Mouse (Mus musculus): Measurements from ENCODE around the gene Grm5.

Grm5 gene

DNA sequence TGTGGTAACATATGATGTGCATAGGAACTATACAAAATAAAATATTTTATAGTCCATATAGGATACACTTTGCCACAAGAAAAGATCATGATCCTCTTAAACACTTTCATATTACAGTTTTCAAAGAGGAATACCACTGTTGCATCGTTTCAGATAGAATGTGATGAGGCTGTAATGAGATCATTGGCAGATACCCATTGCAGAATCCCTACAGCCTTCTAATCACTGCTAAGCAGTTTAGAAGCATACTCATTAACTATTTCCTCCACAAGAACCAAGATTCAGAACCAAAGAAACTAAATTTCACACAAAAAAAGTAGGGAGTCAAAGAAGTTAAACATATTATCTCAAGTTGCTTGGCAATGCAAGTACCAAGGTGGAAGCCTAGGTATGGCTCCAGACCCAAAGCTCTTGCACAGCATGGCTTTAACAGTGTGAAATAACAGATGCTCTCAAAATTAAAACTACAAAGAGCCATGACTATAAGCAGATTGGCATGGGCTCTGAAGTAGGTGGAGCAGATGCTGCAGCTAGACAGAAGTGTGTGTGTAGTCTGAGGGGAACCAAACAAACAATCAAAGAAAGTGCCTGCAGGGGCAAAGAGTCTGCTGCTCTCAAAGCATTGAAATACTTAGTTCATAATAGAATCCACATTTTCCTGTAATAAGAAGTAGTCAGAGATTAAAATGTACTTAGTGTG is 575.7 kb downstream of the Grm5 start:
- no peak for DNase-seq (ENCODE audit: low read depth, low spot score)

DNA sequence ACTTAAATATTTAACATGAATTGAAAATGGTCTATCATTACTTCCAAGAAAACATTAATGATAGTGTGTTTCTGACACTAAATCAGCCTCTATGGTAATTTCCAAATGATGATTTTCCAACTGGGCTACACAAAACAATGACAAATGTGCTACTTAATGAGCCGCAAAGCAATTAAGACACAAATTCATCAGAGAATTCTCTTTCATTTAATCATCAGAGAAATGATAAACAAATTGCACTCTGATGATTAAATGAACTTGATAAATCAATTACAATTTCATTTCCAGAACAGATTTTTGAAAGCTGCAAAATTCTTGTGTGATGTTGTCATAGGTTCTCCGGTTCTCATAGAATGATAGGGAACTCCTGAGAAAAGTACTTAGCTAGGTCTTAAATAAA is 577.6 kb downstream of the Grm5 start:
- DNase-seq (ENCODE audit: low read depth, low spot score): no peak

Measured in skeletal muscle tissue, adult 2 months (tissue).